Mouse (Mus musculus) CH12.LX (cell line): ENCODE measurements around the gene Foxo6.

ENCODE experiments used
- CTCF ChIP-seq, 2 experiments: IDR thresholded peaks in 1 of 2; conservative IDR thresholded peaks in 1 of 2; 2 replicates each; pipeline ENCODE4 v1.5.1; 2011 to 2012; ENCODE audit warnings: low read depth in 2 of 2, low read length in 2 of 2, improper control_type of control experiment in 1 of 2, inconsistent platforms in 1 of 2, mild to moderate bottlenecking in 1 of 2, moderate library complexity in 1 of 2
- EP300 ChIP-seq: IDR thresholded peaks from 2 replicates; pipeline ENCODE4 v1.6.1; 2011; ENCODE audit warnings: low read length, improper control_type of control experiment
- HCFC1 ChIP-seq: IDR thresholded peaks from 2 replicates; pipeline ENCODE4 v1.6.1; 2012; ENCODE audit warnings: low read depth, mild to moderate bottlenecking, inconsistent platforms, low read length, improper control_type of control experiment
- JUND ChIP-seq: conservative IDR thresholded peaks from 2 replicates; pipeline ENCODE4 v1.6.1; 2011; ENCODE audit warnings: low read depth, low read length, improper control_type of control experiment
- KAT2A ChIP-seq: IDR thresholded peaks from 2 replicates; pipeline ENCODE4 v1.6.1; 2012; ENCODE audit warnings: low read length, improper control_type of control experiment, inconsistent platforms; ENCODE audit not compliant: insufficient replicate concordance
- MAX ChIP-seq: IDR thresholded peaks from 2 replicates; pipeline ENCODE4 v1.6.1; 2011; ENCODE audit warnings: low read length, improper control_type of control experiment
- MAZ ChIP-seq: IDR thresholded peaks from 2 replicates; pipeline ENCODE4 v1.6.1; 2012; ENCODE audit warnings: low read depth, mild to moderate bottlenecking, inconsistent platforms, low read length, improper control_type of control experiment, moderate library complexity
- MXI1 ChIP-seq: IDR thresholded peaks from 2 replicates; pipeline ENCODE4 v1.6.1; 2011; ENCODE audit warnings: mild to moderate bottlenecking, low read depth, low read length, improper control_type of control experiment
- POLR2A ChIP-seq: IDR thresholded peaks from 2 replicates; pipeline ENCODE4 v1.6.1; 2011; ENCODE audit warnings: low read depth, mild to moderate bottlenecking, improper control_type of control experiment, low read length
- RAD21 ChIP-seq: IDR thresholded peaks from 2 replicates; pipeline ENCODE4 v1.6.1; 2011; ENCODE audit warnings: low read depth, mild to moderate bottlenecking, low read length, improper control_type of control experiment, moderate library complexity
- TBP ChIP-seq: conservative IDR thresholded peaks from 2 replicates; pipeline ENCODE4 v1.6.1; 2011; ENCODE audit warnings: low read depth, low read length, improper control_type of control experiment
- TCF12 ChIP-seq: IDR thresholded peaks from 2 replicates; pipeline ENCODE4 v1.6.1; 2014; ENCODE audit warnings: low read depth, mild to moderate bottlenecking, inconsistent platforms, low read length, improper control_type of control experiment
- ZC3H11A ChIP-seq: IDR thresholded peaks from 2 replicates; pipeline ENCODE4 v1.6.1; 2012; ENCODE audit warnings: low read depth, mild to moderate bottlenecking, inconsistent platforms, low read length, improper control_type of control experiment

DNA sequence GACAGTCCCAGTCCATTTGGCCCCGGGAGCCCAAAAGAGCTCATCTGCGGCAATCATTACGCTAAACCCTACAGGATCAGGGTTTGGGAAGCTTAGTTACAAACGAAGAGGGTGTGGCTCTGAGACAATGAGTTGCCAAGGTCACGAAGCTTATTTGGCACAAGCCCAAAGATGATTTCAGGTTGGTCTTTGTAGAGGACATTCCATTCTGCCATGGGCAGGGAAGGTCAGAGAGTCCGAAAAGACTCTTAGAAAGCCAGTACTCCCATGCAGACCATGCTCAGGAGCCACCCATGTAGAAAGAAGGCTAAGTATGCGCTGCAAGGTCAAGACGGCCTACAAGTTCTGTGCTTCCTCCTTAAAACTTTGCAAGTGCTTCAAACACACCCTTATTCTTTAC lies 15.9 kb downstream of the Foxo6 start:
- TF ChIP-seq EP300 (no peak), MXI1 (no peak), RAD21 (no peak), CTCF (conservative IDR thresholded peaks at IDR 0.05 in 1 of 2, IDR thresholded peaks at IDR 0.05 in 1 of 2; ENCODE audit: low read depth in 2 of 2, low read length in 2 of 2) (no peak), MAX (no peak), TBP (no peak), MAZ (no peak), JUND (no peak), ZC3H11A (no peak), POLR2A (no peak), KAT2A (no peak), TCF12 (no peak), HCFC1 (no peak)
